Mouse (Mus musculus): ENCODE measurements around the gene Runx2. TPM values are rescaled to one million over a fixed set of nuclear protein-coding genes. Genes with fewer than 3 reads are reported as not detected.

The Runx2 gene
- total and polyA plus RNA-seq, 3 experiments = not detected

GRCm38 (mm10) chr17:44701531-44701930 lies 113.1 kb downstream of the Runx2 start (continued):
- TF ChIP-seq TAL1 (IDR thresholded peaks at IDR 0.05; ENCODE audit: low read length) = no peak
- no peak for TF ChIP-seq SIN3A (IDR thresholded peaks at IDR 0.05; ENCODE audit: low read length)

GRCm38 (mm10) chr17:44700326-44700725 lies 114.3 kb downstream of the Runx2 start:
- Histone ChIP-seq H3K4me1 (ENCODE audit: control insufficient read depth in 1 of 2, insufficient read depth in 2 of 2, low read length in 2 of 2) (no peaks in the 10 kb centered on the region), H3K36me3 (ENCODE audit: control insufficient read depth in 1 of 2, insufficient read depth in 2 of 2, low read length in 2 of 2) (no peaks in the 10 kb centered on the region), H3K27ac (ENCODE audit: control insufficient read depth, low read depth, low read length) (no peak overlapping the region), H3K9me3 (replicated peaks; ENCODE audit: insufficient read depth, low read length) (no peaks in the 10 kb centered on the region), H3K4me3 (ENCODE audit: control insufficient read depth in 1 of 2, insufficient read depth in 1 of 2, low read depth in 2 of 2, low read length in 2 of 2) (no peak overlapping the region), H3K79me2 (ENCODE audit: control insufficient read depth, insufficient read depth, low read length, poor library complexity) (no peaks in the 10 kb centered on the region), H3K27me3 (ENCODE audit: control insufficient read depth in 1 of 2, insufficient read depth in 2 of 2, low read length in 2 of 2) (peaks cover 0 to 3% of the 10 kb centered on the region in 2 experiments; a peak in 2 of 4 replicates), H3K9ac (ENCODE audit: control insufficient read depth, low read depth, low read length, poor library complexity, severe bottlenecking) (no peak overlapping the region)
- no peak for TF ChIP-seq TBP (IDR thresholded peaks at IDR 0.05; ENCODE audit: low read depth, low read length)
- no peak for TF ChIP-seq ZKSCAN1 (IDR thresholded peaks at IDR 0.05; ENCODE audit: low read depth, low read length)
- TF ChIP-seq RAD21 (IDR thresholded peaks at IDR 0.05; ENCODE audit: low read depth, low read length) = no peak
- TF ChIP-seq RCOR1 (IDR thresholded peaks at IDR 0.05; ENCODE audit: low read depth, low read length) = no peak
- TF ChIP-seq HCFC1 (IDR thresholded peaks at IDR 0.05; ENCODE audit: low read depth, low read length) = no peak
- TF ChIP-seq CHD1 (IDR thresholded peaks at IDR 0.05; ENCODE audit: low read depth, low read length) = no peak
- no peak for TF ChIP-seq MYB (IDR thresholded peaks at IDR 0.05; ENCODE audit: low read depth, low read length)
- no peak for TF ChIP-seq JUND (IDR thresholded peaks at IDR 0.05; ENCODE audit: low read depth, low read length)
- no peak for TF ChIP-seq CHD2 (IDR thresholded peaks at IDR 0.05; ENCODE audit: low read length)
- no peak for TF ChIP-seq MAX (IDR thresholded peaks at IDR 0.05; ENCODE audit: low read length)
- no peak for DNase-seq (ENCODE audit: low read depth, low spot score)

GRCm38 (mm10) chr17:44697053-44697452 lies 117.5 kb downstream of the Runx2 start:
- Histone ChIP-seq H3K4me3 (ENCODE audit: control insufficient read depth in 1 of 2, insufficient read depth in 1 of 2, low read depth in 2 of 2, low read length in 2 of 2) (no peak overlapping the region), H3K9me3 (replicated peaks; ENCODE audit: insufficient read depth, low read length) (no peaks in the 10 kb centered on the region), H3K79me2 (ENCODE audit: control insufficient read depth, insufficient read depth, low read length, poor library complexity) (no peaks in the 10 kb centered on the region), H3K27me3 (ENCODE audit: control insufficient read depth in 1 of 2, insufficient read depth in 2 of 2, low read length in 2 of 2) (peaks cover 0 to 3% of the 10 kb centered on the region in 2 experiments; a peak in 2 of 4 replicates), H3K27ac (ENCODE audit: control insufficient read depth, low read depth, low read length) (no peak overlapping the region), H3K36me3 (ENCODE audit: control insufficient read depth in 1 of 2, insufficient read depth in 2 of 2, low read length in 2 of 2) (no peaks in the 10 kb centered on the region), H3K4me1 (ENCODE audit: control insufficient read depth in 1 of 2, insufficient read depth in 2 of 2, low read length in 2 of 2) (no peaks in the 10 kb centered on the region), H3K9ac (ENCODE audit: control insufficient read depth, low read depth, low read length, poor library complexity, severe bottlenecking) (no peak overlapping the region)
- DNase-seq (ENCODE audit: low read depth, low spot score) = no peak
- no peak for TF ChIP-seq POLR2A (IDR thresholded peaks at IDR 0.05; ENCODE audit: control insufficient read depth in 1 of 2, insufficient read depth in 1 of 2, low read depth in 1 of 2, low read length in 2 of 2, poor library complexity in 1 of 2)
- no peak for TF ChIP-seq EP300 (IDR thresholded peaks at IDR 0.05; ENCODE audit: low read depth in 1 of 2, low read length in 2 of 2)
- no peak for TF ChIP-seq ZC3H11A (IDR thresholded peaks at IDR 0.05; ENCODE audit: low read depth, low read length)
- TF ChIP-seq TCF12 (IDR thresholded peaks at IDR 0.05; ENCODE audit: low read depth, low read length) = no peak
- no peak for TF ChIP-seq CHD1 (IDR thresholded peaks at IDR 0.05; ENCODE audit: low read depth, low read length)
- no peak for TF ChIP-seq MAZ (IDR thresholded peaks at IDR 0.05; ENCODE audit: low read depth, low read length)
- no peak for TF ChIP-seq MAFK (IDR thresholded peaks at IDR 0.05; ENCODE audit: borderline replicate concordance, low read depth, low read length)
- TF ChIP-seq TAL1 (IDR thresholded peaks at IDR 0.05; ENCODE audit: low read length) = no peak
- no peak for TF ChIP-seq SIN3A (IDR thresholded peaks at IDR 0.05; ENCODE audit: low read length)
- TF ChIP-seq POLR2AphosphoS2 (IDR thresholded peaks at IDR 0.05; ENCODE audit: low read length) = no peak
- TF ChIP-seq E2F4 (IDR thresholded peaks at IDR 0.05; ENCODE audit: borderline replicate concordance, low read depth, low read length) = no peak
- TF ChIP-seq GABPA (IDR thresholded peaks at IDR 0.05; ENCODE audit: low read depth, low read length) = no peak
